Mouse (Mus musculus) olfactory bulb, adult 2 months (tissue): ENCODE data around the gene Ksr2. TPM values are rescaled to one million over a fixed set of nuclear protein-coding genes. Genes with fewer than 3 reads are reported as not detected.

Source experiments
- H3K27ac ChIP-seq: fragments of 200-500 bp; 2 replicates; pipeline ENCODE4 v1.5.1; 2012; ENCODE audit warnings: low read depth, low read length; ENCODE audit not compliant: insufficient read depth
- H3K4me1 ChIP-seq: fragments of 200-500 bp; 2 replicates; pipeline ENCODE4 v1.6.1; 2012; ENCODE audit warnings: low read length; ENCODE audit not compliant: control insufficient read depth, insufficient read depth
- H3K4me3 ChIP-seq: fragments of 200-500 bp; 2 replicates; pipeline ENCODE4 v1.5.1; 2012; ENCODE audit warnings: mild to moderate bottlenecking, low read depth, low read length, moderate library complexity; ENCODE audit not compliant: insufficient read depth
- CTCF ChIP-seq: fragments of 200-500 bp; IDR thresholded peaks from 2 replicates; pipeline ENCODE4 v1.5.1; 2012; ENCODE audit warnings: low read depth, mild to moderate bottlenecking, low read length, moderate library complexity; ENCODE audit not compliant: insufficient read depth
- POLR2A ChIP-seq: fragments of 200-500 bp; IDR thresholded peaks from 2 replicates; pipeline ENCODE4 v1.6.1; 2012; ENCODE audit warnings: mild to moderate bottlenecking, low read depth, low read length, moderate library complexity; ENCODE audit not compliant: insufficient read depth
- WGBS: fragments of 180-500 bp; shearing (Covaris S2); methylation state at CpG from one replicate; pipeline ENCODE4 v1.1.7; 2018; 5-methylcytosine and 5-hydroxymethylcytosine counted together
- polyA plus RNA-seq: library from polyadenylated mRNA; stranded (reverse); fragments of >200 nt; gene quantifications from 2 replicates; pipeline ENCODE4 v1.2.4, GENCODE M21; 2012; ENCODE audit warnings: low replicate concordance; ENCODE audit not compliant: missing spikeins, insufficient read depth, insufficient read length

The Ksr2 gene
- polyA plus RNA-seq, 1 experiment = not detected

DNA sequence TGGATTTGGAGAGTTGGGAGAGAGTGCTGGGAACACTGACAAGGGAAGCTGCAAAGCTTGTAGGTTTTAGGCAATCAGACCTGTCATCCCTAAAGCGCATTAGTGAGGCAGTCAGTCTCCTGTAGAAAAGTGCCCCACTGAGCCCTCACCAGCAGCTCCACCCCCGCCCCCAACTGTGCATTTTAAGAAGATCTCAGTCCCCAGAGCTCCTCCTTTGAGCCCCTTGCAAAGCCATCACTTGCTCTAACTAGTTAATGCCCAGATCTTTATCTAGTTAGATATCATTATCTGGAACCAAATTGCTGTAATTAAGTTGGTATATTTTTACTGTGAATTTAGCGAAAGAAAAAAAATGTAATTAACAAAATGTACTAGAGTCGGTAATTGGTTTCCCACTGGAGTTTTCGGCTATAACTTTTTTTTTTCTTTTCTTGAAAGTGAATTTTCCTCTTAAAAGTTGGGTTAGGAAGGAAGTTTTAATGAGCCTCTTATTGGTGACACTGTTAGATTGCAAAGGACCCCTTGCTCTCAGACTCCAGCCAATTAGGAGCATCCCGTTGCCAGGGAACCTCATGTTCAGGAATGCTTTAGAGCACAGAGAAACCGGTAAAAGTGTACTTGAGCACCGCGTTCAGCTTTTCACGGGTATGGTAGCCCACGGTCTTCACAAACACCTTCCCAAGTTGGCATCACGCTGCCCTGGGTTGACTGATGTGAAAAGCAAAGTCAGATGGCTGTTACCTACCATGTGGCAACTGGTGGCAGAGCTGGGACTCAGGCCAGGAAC is 344.1 kb downstream of the Ksr2 start:
- TF ChIP-seq POLR2A (no peak), CTCF (no peak)
- Histone ChIP-seq H3K4me3 (no peak overlapping the region), H3K27ac (no peak overlapping the region), H3K4me1 (peaks cover 5% of the 10 kb centered on the region; the same call in 1 of the 2 replicates)
- 36% methylated on average over 12 of the region's 12 CpGs for WGBS

GRCm38 (mm10) chr5:117761181-117761832 is 347.5 kb downstream of the Ksr2 start:
- peaks cover 5% of the 10 kb centered on the region; the same call in 1 of the 2 replicates for H3K4me1 ChIP-seq
- H3K4me3 ChIP-seq = no peak overlapping the region
- WGBS = 84% methylated on average over 9 of the region's 9 CpGs
- H3K27ac ChIP-seq = no peak overlapping the region
- no peak for TF ChIP-seq CTCF
- TF ChIP-seq POLR2A = no peak

GRCm38 (mm10) chr5:117764496-117764895 is 350.7 kb downstream of the Ksr2 start:
- Histone ChIP-seq H3K4me1 (no peaks in the 10 kb centered on the region), H3K4me3 (no peak overlapping the region), H3K27ac (no peak overlapping the region)
- TF ChIP-seq POLR2A = no peak
- no peak for TF ChIP-seq CTCF
- 71% methylated on average over 9 of the region's 9 CpGs for WGBS

DNA sequence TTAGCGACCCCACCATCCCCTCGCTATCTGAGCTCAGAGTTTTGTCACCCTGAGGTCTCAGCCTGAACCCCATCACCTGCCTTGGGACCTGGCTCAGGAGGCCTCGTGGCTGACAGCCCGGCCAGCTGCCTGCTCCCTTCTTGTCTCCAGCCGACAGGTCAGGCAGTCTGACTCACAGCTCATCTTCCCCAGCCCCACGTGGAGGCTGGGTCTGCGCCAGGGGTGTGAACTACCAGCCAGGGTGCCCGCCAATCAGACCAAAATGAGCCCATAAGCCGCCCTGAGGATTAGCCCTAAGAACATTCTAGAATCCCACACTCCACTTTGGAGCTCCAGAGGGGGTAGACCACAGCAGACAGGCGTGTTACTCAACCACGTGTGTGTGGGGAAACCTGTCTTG is 365.4 kb downstream of the Ksr2 start:
- TF ChIP-seq POLR2A (no peak), CTCF (no peak)
- no peak overlapping the region for H3K27ac ChIP-seq
- H3K4me1 ChIP-seq = peaks cover 15% of the 10 kb centered on the region
- H3K4me3 ChIP-seq = no peak overlapping the region
- WGBS = 32% methylated on average over 11 of the region's 11 CpGs

DNA sequence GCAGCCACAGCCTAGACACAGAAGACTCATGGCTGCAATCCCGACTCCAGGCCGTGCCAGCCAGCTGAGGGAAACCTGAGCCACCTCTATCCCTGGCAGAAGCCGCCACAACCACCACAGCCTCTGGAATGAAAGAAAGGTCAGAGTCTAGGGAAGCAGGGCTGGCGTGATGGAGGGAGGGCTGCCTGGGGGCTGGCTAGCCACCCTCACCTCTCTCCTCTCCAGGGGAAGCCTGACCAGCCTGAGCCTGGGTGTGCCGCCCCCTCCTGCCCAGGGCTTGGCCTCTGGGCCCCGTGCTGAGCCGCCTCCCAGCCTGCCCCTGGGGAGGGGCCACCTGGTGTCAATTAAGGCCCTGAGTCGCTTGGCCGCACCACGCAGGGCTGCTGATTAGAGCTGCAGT is 366.9 kb downstream of the Ksr2 start, which contains the start of gene Nos1:
Gene Nos1, plus strand, starts transcription at position 352 of the 400 bp plus-strand sequence.
- no peak within 1 kb of the TSS for H3K4me3 ChIP-seq
- 44% methylated on average over 10 of the region's 10 CpGs for WGBS
- H3K4me1 ChIP-seq = peaks cover 15% of the 10 kb centered on the region
- H3K27ac ChIP-seq = no peak within 1 kb of the TSS
- no peak for TF ChIP-seq POLR2A
- no peak for TF ChIP-seq CTCF

DNA sequence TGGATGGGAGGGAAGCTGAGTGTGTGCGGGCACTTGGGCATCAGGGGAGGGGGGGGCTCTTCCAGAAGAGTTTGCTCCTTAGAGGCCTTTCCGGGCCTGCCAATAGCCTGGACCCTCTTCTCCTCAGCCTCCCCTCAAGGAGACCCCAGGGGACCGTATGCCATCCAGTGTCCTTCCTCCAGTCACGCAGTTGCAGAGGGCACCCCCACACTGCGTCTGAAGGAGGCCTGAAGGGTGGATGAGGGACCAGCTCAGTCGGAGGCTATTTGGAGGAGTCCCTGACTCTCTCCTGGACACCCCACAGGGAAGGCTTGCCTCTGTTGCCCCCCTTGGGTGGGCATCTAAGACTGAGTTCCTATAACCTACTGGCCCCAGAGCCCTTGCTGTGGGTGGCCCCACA is 367.4 kb downstream of the Ksr2 start:
- Histone ChIP-seq H3K4me3 (no peak overlapping the region), H3K27ac (no peak overlapping the region), H3K4me1 (peaks cover 15% of the 10 kb centered on the region)
- TF ChIP-seq POLR2A = no peak
- TF ChIP-seq CTCF = no peak
- WGBS = 75% methylated on average over 6 of the region's 6 CpGs

DNA sequence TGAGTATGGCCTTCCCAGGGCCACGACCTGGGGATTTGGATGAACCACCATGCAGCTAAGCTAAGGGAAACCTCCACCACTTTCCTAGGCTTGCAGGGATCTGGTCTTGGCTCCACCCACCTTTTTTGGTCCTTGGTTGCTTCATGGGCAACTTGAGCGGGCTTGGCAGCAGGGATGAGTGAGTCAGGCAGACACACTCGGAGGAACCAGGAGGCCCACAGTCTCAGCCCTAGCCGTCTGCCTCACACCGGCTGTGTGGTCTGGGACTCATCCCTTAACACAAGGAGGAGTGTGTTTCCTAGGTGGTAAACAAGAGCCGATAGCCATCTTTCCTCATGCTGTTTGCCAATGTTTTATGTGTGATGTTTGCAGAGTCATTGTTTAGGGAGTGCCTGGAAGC is 376.3 kb downstream of the Ksr2 start:
- TF ChIP-seq POLR2A (no peak), CTCF (no peak)
- Histone ChIP-seq H3K4me1 (peaks cover 13% of the 10 kb centered on the region), H3K4me3 (no peak overlapping the region), H3K27ac (no peak overlapping the region)
- WGBS = 53% methylated on average over 6 of the region's 6 CpGs

DNA sequence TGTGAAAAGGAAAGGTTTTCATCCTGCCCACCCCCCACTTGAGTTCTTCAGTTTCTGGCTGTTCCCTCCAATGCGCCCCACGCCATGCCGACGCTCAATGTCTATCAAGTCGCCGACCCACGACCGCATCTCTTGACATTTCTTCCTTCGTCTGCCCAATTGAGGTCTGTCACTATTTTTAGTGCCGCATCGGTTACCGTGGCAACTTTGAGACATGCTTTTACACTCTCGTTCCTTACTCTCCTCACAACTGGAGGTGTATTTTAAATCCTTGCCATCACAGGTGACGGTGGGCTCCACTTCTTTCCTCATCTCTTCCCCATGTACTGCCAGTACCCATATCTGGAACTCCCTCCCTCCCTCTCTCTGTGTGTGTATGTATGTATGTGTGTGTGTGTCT is 378.1 kb downstream of the Ksr2 start:
- Histone ChIP-seq H3K27ac (no peak overlapping the region), H3K4me3 (no peak overlapping the region), H3K4me1 (peaks cover 13% of the 10 kb centered on the region)
- 61% methylated on average over 14 of the region's 14 CpGs for WGBS
- TF ChIP-seq CTCF (no peak), POLR2A (no peak)

DNA sequence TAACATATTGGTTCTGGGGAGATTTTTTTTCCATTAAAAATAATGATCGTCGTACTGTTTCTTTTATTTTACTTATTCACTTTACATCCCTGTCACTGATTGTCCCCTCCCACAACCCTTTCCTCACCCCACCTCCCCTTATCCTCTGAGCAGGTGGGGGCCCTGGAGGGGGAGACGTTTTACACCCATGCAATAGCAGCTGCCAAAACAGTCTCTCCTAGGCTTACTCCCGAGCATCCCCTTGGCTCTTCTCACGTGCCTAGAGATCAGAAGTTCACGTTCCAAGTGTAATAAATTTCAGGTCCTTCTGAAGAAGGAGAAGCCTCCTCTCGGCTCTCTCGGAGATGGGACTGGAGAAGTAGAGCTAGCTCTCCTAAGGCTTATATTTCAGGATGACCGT is 387.0 kb downstream of the Ksr2 start:
- WGBS = 77% methylated on average over 9 of the region's 9 CpGs
- Histone ChIP-seq H3K4me1 (peaks cover 8% of the 10 kb centered on the region), H3K4me3 (no peak overlapping the region), H3K27ac (no peak overlapping the region)
- TF ChIP-seq POLR2A (no peak), CTCF (no peak)
